Mouse (Mus musculus) Patski (cell line): ENCODE measurements around the gene Six5. TPM values are rescaled to one million over a fixed set of nuclear protein-coding genes. Genes with fewer than 3 reads are reported as not detected.
A peak's percentile ranks its signal among the peaks of the same experiment; 100 is the strongest.

Experiments
- ATAC-seq: fragments of 100-300 bp; one replicate; pipeline ENCODE4 v1.8.0; 2021
- CTCF ChIA-PET: fragments of 350-600 bp; sonication (Branson Sonifier 250); formaldehyde crosslinking; loops from one replicate; lab custom pipeline; 2022; ENCODE audit warnings: inconsistent platforms; lab: Charles Lee
- POLR2A ChIA-PET: fragments of 350-600 bp; sonication (Branson Sonifier 250); formaldehyde crosslinking; loops from one replicate; lab custom pipeline; 2022; ENCODE audit warnings: antibody characterized with exemption, inconsistent platforms; lab: Charles Lee
- DNase-seq: peaks from one replicate; pipeline ENCODE4 v3.0.0-alpha.2; 2011; ENCODE audit warnings: low read depth, low spot score
- H3K27me3 ChIP-seq: fragments of 371-371 bp; one replicate; pipeline ENCODE4 v1.5.1; 2021
- CTCF ChIP-seq: fragments of 100-300 bp; IDR thresholded peaks from one replicate; pipeline ENCODE4 v1.5.1; 2021
- in situ Hi-C: fragments of 300-500 bp; cut with MboI; formaldehyde crosslinking; loops from 3 replicates; pipeline ENCODE4 v1.11.1; 2018; ENCODE audit warnings: low pct_unique_long_range_greater_than_20kb, mixed read lengths
- polyA plus RNA-seq: library from polyadenylated mRNA; unstranded; gene quantifications from one replicate; pipeline ENCODE4 v1.2.3, GENCODE M21; 2021

Gene Six5
- polyA plus RNA-seq, 1 experiment from 2014 or later: 12.6 TPM

DNA sequence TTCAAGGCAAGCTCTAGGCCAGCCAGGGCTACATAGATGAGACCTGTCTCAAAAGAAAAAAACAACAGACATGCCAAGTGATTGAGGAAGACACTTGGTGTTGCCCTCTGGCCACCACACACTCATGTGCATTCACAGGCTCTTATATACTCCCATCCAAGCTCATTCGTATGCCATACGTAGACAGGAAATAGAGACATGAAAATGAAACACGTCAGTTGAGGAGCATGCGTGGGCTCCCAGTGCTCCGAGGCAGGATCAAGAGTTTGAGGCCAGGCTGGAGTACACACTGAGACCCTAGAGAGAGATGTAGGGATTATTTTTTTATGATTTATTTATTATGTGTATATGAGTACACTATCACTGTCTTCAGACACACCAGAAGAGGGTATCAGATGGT lies 35.0 kb downstream of the Six5 start:
- TF ChIP-seq CTCF: no peak
- DNase-seq: no peak
- no peaks in the 10 kb centered on the region for H3K27me3 ChIP-seq
- in situ Hi-C loops: no loop called here
- ChIA-PET POLR2A (no interaction called here), CTCF (interaction anchor here (1.0 to 1.6 kb wide), 2 partner anchors 8 to 10 kb away, joined by 3 to 11 read pairs; no protein-coding TSS in a partner anchor)
- no peak for ATAC-seq

GRCm38 (mm10) chr7:19130657-19131056 lies 36.3 kb downstream of the Six5 start:
- POLR2A ChIA-PET: interaction anchor here (0.7 to 0.8 kb wide), 2 partner anchors 209 to 377 kb away, joined by 3 to 4 read pairs; no protein-coding TSS in a partner anchor
- no peak for TF ChIP-seq CTCF
- ATAC-seq (no peak), DNase-seq (no peak)
- H3K27me3 ChIP-seq: no peaks in the 10 kb centered on the region
- CTCF ChIA-PET: interaction anchor here (1.6 kb wide), 1 partner anchor 10 kb away, joined by 11 read pairs; no protein-coding TSS in a partner anchor
- in situ Hi-C loops: no loop called here

DNA sequence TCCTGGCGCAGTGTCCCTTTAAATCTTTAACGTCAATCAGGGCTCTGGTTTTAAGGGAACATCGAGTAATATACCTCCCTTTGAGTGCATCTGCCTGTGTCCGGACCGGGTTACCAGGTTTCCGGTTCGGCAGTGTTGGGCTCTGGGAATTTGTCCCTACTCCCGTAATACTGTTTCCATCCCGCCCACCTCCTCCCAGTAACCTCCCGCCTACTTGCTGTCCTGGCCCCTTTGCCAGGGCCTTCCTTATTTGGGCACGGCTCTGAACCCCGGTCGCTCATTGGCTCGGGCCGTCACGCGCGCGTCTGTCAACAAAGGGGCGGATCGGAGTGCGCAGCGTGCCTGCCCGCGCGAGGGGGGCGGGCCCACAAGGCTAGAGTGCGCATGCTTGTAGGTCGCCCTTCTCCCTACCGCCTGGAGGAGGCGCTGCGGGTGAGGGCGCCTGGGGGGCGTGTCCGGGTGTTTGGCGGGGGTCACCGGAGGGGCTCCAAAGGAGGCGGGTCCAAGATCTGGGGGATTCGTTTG lies 37.0 kb downstream of the Six5 start:
- peak; percentile 94 for DNase-seq
- no peak for TF ChIP-seq CTCF
- CTCF ChIA-PET: interaction anchor here (1.2 kb wide), 1 partner anchor 18 kb away, joined by 4 read pairs; no protein-coding TSS in a partner anchor
- in situ Hi-C loops: no loop called here
- POLR2A ChIA-PET: interaction anchor here (0.8 kb wide), 1 partner anchor 208 kb away, joined by 3 read pairs; no protein-coding TSS in a partner anchor
- peak; percentile 98 for ATAC-seq
- H3K27me3 ChIP-seq: no peaks in the 10 kb centered on the region

GRCm38 (mm10) chr7:19136168-19136567 lies 41.8 kb downstream of the Six5 start:
- DNase-seq (no peak), ATAC-seq (no peak)
- no peak for TF ChIP-seq CTCF
- POLR2A ChIA-PET: interaction anchor here (2.0 kb wide), 1 partner anchor 10 kb away, joined by 4 read pairs; no protein-coding TSS in a partner anchor
- in situ Hi-C loops: no loop called here
- no peaks in the 10 kb centered on the region for H3K27me3 ChIP-seq
- CTCF ChIA-PET: interaction anchor here (1.7 kb wide), 1 partner anchor 17 kb away, joined by 5 read pairs; no protein-coding TSS in a partner anchor

GRCm38 (mm10) chr7:19136673-19137334 lies 42.4 kb downstream of the Six5 start:
- no peaks in the 10 kb centered on the region for H3K27me3 ChIP-seq
- no peak for ATAC-seq
- no peak for DNase-seq
- in situ Hi-C loops: no loop called here
- POLR2A ChIA-PET: interaction anchor here (2.0 kb wide), 1 partner anchor 9 kb away, joined by 4 read pairs; no protein-coding TSS in a partner anchor
- no peak for TF ChIP-seq CTCF
- CTCF ChIA-PET: interaction anchor here (0.6 to 1.7 kb wide), 2 partner anchors 12 to 17 kb away, joined by 3 to 5 read pairs; partner anchors contain the start of gene Qpctl

DNA sequence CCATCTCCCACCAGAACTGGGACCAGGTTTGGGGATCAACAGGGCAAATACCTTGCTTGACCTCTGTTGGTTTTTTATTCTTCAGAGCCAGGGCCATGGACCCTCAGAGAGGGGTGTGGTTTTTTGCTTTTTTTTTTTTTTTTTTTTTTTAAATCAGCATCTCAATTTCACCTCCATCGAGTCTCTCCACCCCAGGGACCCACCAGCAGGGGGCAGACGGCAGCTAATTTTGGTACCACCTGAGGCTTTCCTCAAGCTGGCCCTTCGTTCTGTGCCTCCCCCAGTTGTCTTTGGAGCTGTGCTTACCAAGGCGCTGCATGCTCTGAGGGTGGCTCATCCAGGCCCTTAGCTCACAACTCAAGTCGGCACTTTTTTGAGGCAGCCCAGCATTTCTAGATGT lies 43.0 kb downstream of the Six5 start:
- no peak for DNase-seq
- TF ChIP-seq CTCF: no peak
- ChIA-PET CTCF (interaction anchor here (0.6 to 1.7 kb wide), 2 partner anchors 12 to 16 kb away, joined by 3 to 5 read pairs; partner anchors contain the start of gene Qpctl), POLR2A (interaction anchor here (0.6 to 2.0 kb wide), 3 partner anchors 9 to 43 kb away, joined by 3 to 6 read pairs (median 4); no protein-coding TSS in a partner anchor)
- H3K27me3 ChIP-seq: no peaks in the 10 kb centered on the region
- in situ Hi-C loops: no loop called here
- ATAC-seq: no peak

DNA sequence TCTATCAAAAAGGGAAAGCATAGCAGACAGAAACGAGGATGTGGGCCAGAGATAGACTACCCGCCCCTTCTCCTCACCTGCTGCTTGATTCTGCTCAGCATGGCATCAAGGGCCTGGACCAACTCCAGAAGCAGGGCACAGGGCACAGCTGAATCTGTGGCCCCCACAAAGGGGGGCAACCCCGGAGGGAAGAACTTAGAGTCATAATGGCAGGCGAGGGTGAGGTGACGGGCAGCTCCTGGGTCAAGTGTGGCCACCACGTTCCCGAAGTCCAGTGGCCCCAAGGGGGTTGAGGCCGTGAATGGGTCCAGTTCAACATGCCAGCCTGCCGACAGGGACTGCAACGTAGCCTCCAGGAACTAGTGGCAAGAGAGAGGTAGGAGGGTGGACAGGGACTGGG lies 52.4 kb downstream of the Six5 start:
- in situ Hi-C loops: no loop called here

GRCm38 (mm10) chr7:19147497-19148045 lies 53.2 kb downstream of the Six5 start:
- no peak for TF ChIP-seq CTCF
- in situ Hi-C loops: no loop called here
- no peaks in the 10 kb centered on the region for H3K27me3 ChIP-seq
- ChIA-PET POLR2A (no interaction called here), CTCF (no interaction called here)
- DNase-seq (no peak), ATAC-seq (no peak)

More for the DNA sequence above, 52.4 kb downstream of the Six5 start:
- ATAC-seq: no peak
- DNase-seq: no peak
- ChIA-PET CTCF (no interaction called here), POLR2A (interaction anchor here (1.7 kb wide), 1 partner anchor 11 kb away, joined by 4 read pairs; no protein-coding TSS in a partner anchor)
- no peak for TF ChIP-seq CTCF
- no peaks in the 10 kb centered on the region for H3K27me3 ChIP-seq

Other genes with a start within 250 kb of the Six5 start
- 0.33 TPM for gene Pglyrp1, start 223.3 kb upstream of the Six5 start, polyA plus RNA-seq
- 23.7 TPM for gene Ccdc61, start 184.2 kb upstream of the Six5 start, polyA plus RNA-seq
- gene Nova2, start 168.7 kb upstream of the Six5 start, polyA plus RNA-seq: 0.19 TPM
- not detected for gene Nanos2, start 107.2 kb upstream of the Six5 start, polyA plus RNA-seq
- gene Mypop, start 103.3 kb upstream of the Six5 start, polyA plus RNA-seq: 15.3 TPM
- gene Irf2bp1, start 90.5 kb upstream of the Six5 start, polyA plus RNA-seq: 31.5 TPM
- 0.09 TPM for gene Foxa3, start 71.1 kb upstream of the Six5 start, polyA plus RNA-seq
- gene Sympk, start 70.2 kb upstream of the Six5 start, polyA plus RNA-seq: 104 TPM
- not detected for gene Rsph6a, start 39.9 kb upstream of the Six5 start, polyA plus RNA-seq
- gene Dmwd, start 18.4 kb upstream of the Six5 start, polyA plus RNA-seq: 73.4 TPM
- gene Dmpk, start 10.7 kb upstream of the Six5 start, polyA plus RNA-seq: 154 TPM
- gene Gm4969, start 23.8 kb downstream of the Six5 start, polyA plus RNA-seq: 0.03 TPM
- gene Fbxo46, start 25.3 kb downstream of the Six5 start, polyA plus RNA-seq: 13.0 TPM
- 15.8 TPM for gene Qpctl, start 54.7 kb downstream of the Six5 start, polyA plus RNA-seq
- gene Snrpd2, start 55.1 kb downstream of the Six5 start, polyA plus RNA-seq: 108 TPM
- gene Gipr, start 71.5 kb downstream of the Six5 start, polyA plus RNA-seq: 0.08 TPM
- 73.6 TPM for gene Eml2, start 81.8 kb downstream of the Six5 start, polyA plus RNA-seq
- 0.19 TPM for gene Gpr4, start 117.9 kb downstream of the Six5 start, polyA plus RNA-seq
- gene Opa3, start 133.7 kb downstream of the Six5 start, polyA plus RNA-seq: 39.2 TPM
- 142 TPM for gene Vasp, start 177.2 kb downstream of the Six5 start, polyA plus RNA-seq
- gene Ppm1n, start 185.5 kb downstream of the Six5 start, polyA plus RNA-seq: 0.14 TPM
- gene Rtn2, start 188.0 kb downstream of the Six5 start, polyA plus RNA-seq: 4.0 TPM
- gene Fosb, start 215.5 kb downstream of the Six5 start, polyA plus RNA-seq: 72.9 TPM